Mouse (Mus musculus) erythroblast, adult 5-6 weeks (primary cell): ENCODE results near the gene Prickle1. TPM values are rescaled to one million over a fixed set of nuclear protein-coding genes. Genes with fewer than 3 reads are reported as not detected.

Experiments used
- ATAC-seq: replicated peaks from 2 replicates; pipeline ENCODE4 v1.8.0; 2016; ENCODE audit warnings: moderate number of reproducible peaks, mild to moderate bottlenecking, moderate TSS enrichment, inconsistent platforms; ENCODE audit not compliant: poor library complexity, low FRiP score, severe bottlenecking
- total RNA-seq, 2 experiments: library from RNA; stranded (forward) in 1 of 2; stranded (reverse) in 1 of 2; fragments of 150-400 nt in 1 of 2; fragments of 200-764, 138-1000 nt in 1 of 2; gene quantifications; 2 replicates each; pipeline versions ENCODE4 v1.2.3 to v1.2.4; 2015 to 2017; ENCODE audit warnings: low replicate concordance in 2 of 2

The Prickle1 gene
- total RNA-seq (2015; ENCODE audit: low replicate concordance) (not detected in 2 replicates), total RNA-seq (2017; ENCODE audit: low replicate concordance) (not detected in 2 replicates)

GRCm38 (mm10) chr15:93595746-93596145, at the start of gene Prickle1:
Prickle1 (minus strand) TSS chr15:93595891.
- no peak for ATAC-seq

GRCm38 (mm10) chr15:93640221-93640620, 44.5 kb upstream of the Prickle1 start:
- no peak for ATAC-seq

GRCm38 (mm10) chr15:93636976-93637375, 41.3 kb upstream of the Prickle1 start:
- no peak for ATAC-seq

GRCm38 (mm10) chr15:93635603-93636002, 39.9 kb upstream of the Prickle1 start:
- ATAC-seq: no peak

GRCm38 (mm10) chr15:93634536-93634935, 38.8 kb upstream of the Prickle1 start:
- ATAC-seq: no peak

- ATAC-seq: no peak
These were observed 34.4 kb upstream of the Prickle1 start for GRCm38 (mm10) chr15:93630001-93630541.

GRCm38 (mm10) chr15:93629201-93629600, 33.5 kb upstream of the Prickle1 start:
- no peak for ATAC-seq

- no peak for ATAC-seq
These were observed 32.4 kb upstream of the Prickle1 start for GRCm38 (mm10) chr15:93627836-93628797.

GRCm38 (mm10) chr15:93619551-93619950, 23.9 kb upstream of the Prickle1 start:
- no peak for ATAC-seq

- ATAC-seq: no peak
These were observed 22.9 kb upstream of the Prickle1 start for GRCm38 (mm10) chr15:93618442-93619150.

- no peak for ATAC-seq
These were observed 20.6 kb upstream of the Prickle1 start for GRCm38 (mm10) chr15:93616277-93616676.

- ATAC-seq: no peak
These were observed 19.3 kb upstream of the Prickle1 start for GRCm38 (mm10) chr15:93615031-93615430.

GRCm38 (mm10) chr15:93613606-93614005, 17.9 kb upstream of the Prickle1 start:
- no peak for ATAC-seq

- ATAC-seq: no peak
These were observed 16.0 kb upstream of the Prickle1 start for GRCm38 (mm10) chr15:93611536-93612300.

GRCm38 (mm10) chr15:93610721-93611201, 15.1 kb upstream of the Prickle1 start:
- no peak for ATAC-seq

GRCm38 (mm10) chr15:93610288-93610687, 14.6 kb upstream of the Prickle1 start:
- ATAC-seq: no peak

GRCm38 (mm10) chr15:93602850-93603249, 7.2 kb upstream of the Prickle1 start:
- no peak for ATAC-seq

GRCm38 (mm10) chr15:93601461-93602015, 5.8 kb upstream of the Prickle1 start:
- ATAC-seq: no peak

GRCm38 (mm10) chr15:93596991-93597390, 1.3 kb upstream of the Prickle1 start:
- no peak for ATAC-seq
